Mouse (Mus musculus) bone marrow macrophage, adult 2 months (primary cell): ENCODE measurements around the gene Ncapd2.

Experiments used
- CTCF ChIP-seq: IDR thresholded peaks from 2 replicates; pipeline ENCODE4 v1.5.1; 2012; ENCODE audit warnings: low read depth, mild to moderate bottlenecking, low read length, moderate library complexity
- POLR2A ChIP-seq: IDR thresholded peaks from 2 replicates; pipeline ENCODE4 v1.6.1; 2012; ENCODE audit warnings: mild to moderate bottlenecking, low read depth, low read length, borderline replicate concordance

- TF ChIP-seq CTCF (no peak), POLR2A (no peak)
These were observed 24.4 kb downstream of the Ncapd2 start for GRCm38 (mm10) chr6:125166861-125167650.
